Mouse (Mus musculus) megakaryocyte, embryonic 14.5 days (primary cell): ENCODE measurements at regions not wholly inside any gene's neighbourhood (a gene's known extent, or its start where the extent isn't known, plus 50 kb on each side); places are given as distances from the start of the nearest gene placed in this dataset.

Source experiments
- FLI1 ChIP-seq: IDR thresholded peaks from 2 replicates; pipeline ENCODE4 v1.6.1; 2012; ENCODE audit warnings: low read length, inconsistent platforms, mixed read lengths
- GATA1 ChIP-seq: IDR thresholded peaks from 3 replicates; pipeline ENCODE4 v1.6.1; 2012; ENCODE audit warnings: mixed read lengths, low read length, inconsistent platforms, borderline replicate concordance

GRCm38 (mm10) chr6:143375951-143376713 lies 209.1 kb downstream of the Etnk1 start:
- no peak for TF ChIP-seq FLI1
- TF ChIP-seq GATA1, result no peak
